Mouse (Mus musculus) ovary, postnatal 14 days (tissue): ENCODE data around the gene Alg12.

Experiments
- DNase-seq: peaks from one replicate; pipeline ENCODE4 v3.0.0; 2022; ENCODE audit warnings: low spot score

The Alg12 gene

DNA sequence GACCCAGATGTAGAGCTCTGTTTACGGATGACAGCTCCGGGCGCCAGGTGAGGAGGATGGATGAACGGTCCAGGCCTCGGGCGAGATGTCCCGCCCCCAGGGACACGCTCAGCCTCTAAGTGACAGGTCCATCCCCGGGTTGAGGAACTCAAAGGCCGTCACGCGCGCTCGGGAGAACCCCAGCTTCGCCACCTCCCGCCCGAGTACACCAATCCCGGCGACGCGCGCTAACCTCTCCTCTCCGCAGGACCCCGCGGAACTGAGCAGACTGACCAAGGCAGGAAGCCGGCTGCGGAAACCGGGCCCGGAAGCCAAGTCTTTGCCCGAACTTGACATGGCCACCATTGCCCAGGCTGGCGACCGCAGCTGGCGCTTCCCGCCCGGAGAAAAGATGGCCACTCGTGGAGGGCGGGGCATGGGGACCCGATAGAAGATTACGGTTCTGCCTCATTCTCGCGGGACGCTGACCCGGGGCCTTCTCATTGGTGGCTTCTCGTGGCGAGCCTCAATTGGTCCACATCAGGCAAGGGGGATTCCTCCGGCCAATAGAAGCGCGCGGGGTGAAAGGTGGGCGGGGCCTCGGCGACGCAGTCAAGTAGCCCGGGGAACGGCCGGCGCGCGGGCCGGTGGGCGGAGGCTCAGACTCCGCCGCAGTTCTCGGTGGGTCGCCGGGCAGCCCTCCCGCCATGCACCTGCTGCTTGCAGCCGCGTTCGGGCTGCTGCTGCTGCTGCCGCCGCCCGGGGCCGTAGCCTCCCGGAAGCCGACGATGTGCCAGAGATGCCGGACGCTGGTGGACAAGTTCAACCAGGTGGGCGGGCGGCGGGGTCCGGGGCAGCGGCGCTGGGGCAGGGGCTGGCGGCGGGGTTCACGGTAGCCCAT is at the start of gene Alg12, which contains the start of gene Creld2:
Gene Alg12, minus strand, starts transcription at position 293 of the 880 bp plus-strand sequence.
Gene Creld2, plus strand, starts transcription at position 621 of the 880 bp plus-strand sequence.
- peak; percentile 97 for DNase-seq

DNA sequence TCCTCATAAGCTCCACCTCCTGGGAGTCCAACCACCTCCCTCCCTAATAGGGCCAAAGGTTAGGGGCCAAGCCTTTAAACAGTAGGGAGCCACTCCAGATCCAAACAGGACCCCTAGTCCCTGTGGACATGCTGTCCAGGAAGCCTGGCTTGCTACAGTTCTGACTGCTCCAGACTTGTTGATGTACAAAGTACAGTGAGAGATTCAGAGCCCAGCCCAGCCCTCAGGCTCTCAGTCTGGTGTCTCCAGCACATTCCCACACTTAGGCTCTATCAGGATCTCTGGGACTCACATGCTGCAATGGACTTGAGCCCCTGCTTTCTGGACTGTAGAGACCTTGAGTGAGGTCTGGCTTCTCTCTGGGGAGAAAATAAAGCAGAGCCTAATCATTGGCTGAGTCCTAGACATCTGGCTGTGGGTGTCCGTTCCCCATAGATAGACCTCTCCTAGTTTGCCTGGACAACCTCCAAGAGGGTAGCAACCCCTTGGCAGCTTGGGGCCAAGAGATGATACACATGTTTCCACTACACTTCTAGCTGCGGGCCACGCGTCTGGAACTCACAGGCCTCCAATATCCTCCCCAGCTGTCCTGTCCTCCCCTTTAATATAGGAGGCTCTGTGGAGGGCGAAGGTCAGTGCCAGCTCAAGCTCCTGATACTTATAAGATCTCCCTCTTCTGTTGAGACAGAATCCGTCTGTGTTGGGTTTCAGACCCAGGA is 49.1 kb upstream of the Alg12 start:
- no peak for DNase-seq

- DNase-seq, result no peak
Measured at GRCm38 (mm10) chr15:88867368-88868023, 48.4 kb upstream of the Alg12 start.

DNA sequence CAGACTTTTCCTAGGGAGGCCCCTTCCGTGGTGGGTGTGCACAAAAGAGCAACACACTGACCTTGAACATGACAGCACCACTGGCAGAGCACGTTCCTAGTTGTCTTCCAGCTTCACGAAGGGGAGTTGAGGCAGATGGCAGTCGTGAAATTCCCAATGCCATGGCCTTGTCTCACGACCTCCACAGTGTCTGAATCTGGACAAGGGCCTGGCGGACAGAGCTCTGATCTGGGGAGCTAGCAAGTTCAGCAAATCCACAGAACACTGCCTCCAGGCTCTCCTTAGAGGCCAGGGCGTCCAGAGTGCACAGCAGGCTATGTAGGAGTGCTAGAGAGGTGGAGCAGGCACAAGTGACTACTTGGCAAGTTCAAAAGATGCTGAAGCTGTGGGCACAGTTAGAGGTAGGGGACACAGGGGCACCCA is 47.8 kb upstream of the Alg12 start:
- DNase-seq, result no peak

DNA sequence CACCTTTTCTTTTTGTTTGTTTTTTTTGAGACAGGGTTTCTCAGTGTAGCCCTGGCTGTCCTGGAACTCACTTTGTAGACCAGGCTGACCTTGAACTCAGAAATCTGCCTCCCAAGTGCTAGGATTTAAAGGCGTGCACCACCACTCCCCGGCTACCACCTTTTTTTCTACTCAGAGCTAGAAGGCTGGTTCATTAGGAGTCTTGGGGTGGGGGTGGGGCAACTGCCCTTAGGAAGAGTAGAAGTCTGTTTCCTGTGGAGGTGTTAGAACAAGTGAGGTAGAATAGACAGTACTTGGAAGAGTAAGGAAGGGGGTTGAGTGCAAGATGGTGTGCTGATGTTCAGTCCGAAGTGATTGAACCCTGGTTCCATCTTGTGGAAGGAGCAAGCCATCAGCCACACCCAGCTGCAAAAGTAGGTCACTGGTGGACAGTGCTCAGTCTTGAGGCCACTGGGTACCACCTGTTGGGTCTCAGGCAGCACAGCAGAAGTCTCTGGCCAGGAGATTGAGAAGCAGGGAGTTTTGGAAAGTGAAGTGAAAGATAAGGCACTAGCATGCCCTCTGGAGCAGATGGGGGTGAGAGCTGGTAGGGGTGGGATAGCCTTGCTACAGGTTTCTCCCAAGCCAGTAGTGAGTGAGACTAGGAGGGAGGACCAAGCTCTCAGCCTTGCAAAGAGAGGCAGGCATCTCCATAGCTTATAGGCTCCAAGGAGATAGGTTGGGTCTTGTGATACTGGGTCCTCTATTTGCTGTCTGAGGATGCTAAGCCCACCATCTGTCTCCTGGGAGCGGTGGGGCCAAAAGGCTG is 47.0 kb upstream of the Alg12 start:
- DNase-seq, result no peak

GRCm38 (mm10) chr15:88865061-88865460 is 45.9 kb upstream of the Alg12 start:
- DNase-seq, result no peak

DNA sequence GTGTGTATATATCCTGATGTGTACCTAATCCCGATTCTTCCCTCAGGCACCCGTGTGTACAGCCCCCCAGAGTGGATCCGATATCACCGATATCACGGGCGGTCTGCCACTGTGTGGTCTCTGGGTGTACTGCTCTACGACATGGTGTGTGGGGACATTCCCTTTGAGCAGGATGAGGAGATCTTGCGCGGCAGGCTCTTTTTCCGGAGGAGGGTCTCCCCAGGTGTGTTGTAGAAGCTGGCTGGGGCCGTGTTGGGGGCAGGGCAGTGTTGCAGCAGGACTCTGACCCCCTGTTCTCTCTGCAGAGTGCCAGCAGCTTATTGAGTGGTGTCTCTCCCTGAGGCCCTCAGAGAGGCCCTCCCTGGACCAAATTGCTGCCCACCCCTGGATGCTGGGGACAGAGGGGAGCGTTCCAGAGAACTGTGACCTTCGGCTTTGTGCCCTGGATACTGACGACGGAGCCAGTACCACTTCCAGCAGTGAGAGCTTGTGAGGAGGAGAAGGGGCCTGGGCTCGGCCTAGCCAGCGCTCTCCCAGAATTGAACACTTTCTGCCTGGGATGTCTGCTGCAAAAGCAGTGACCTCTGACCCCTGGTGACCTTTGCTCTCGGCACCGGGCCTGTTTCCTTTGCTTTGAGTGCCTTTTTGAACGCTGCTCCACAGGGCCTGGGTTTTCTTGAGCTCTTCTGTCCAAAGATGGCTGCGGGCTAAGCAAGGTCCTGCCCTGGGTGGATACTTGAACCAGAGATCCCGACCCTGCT is 45.3 kb upstream of the Alg12 start:
- DNase-seq, result no peak

- peak; percentile 77 for DNase-seq
Measured at GRCm38 (mm10) chr15:88863695-88864231, 44.6 kb upstream of the Alg12 start.

GRCm38 (mm10) chr15:88862881-88863694 is 44.0 kb upstream of the Alg12 start:
- no peak for DNase-seq

- peak; percentile 95 for DNase-seq
Measured at GRCm38 (mm10) chr15:88861772-88862622, 42.9 kb upstream of the Alg12 start, which contains the start of gene Pim3. Pim3 (plus strand) TSS chr15:88862186.

- DNase-seq, result no peak
Measured at GRCm38 (mm10) chr15:88860781-88861180, 41.7 kb upstream of the Alg12 start.

DNA sequence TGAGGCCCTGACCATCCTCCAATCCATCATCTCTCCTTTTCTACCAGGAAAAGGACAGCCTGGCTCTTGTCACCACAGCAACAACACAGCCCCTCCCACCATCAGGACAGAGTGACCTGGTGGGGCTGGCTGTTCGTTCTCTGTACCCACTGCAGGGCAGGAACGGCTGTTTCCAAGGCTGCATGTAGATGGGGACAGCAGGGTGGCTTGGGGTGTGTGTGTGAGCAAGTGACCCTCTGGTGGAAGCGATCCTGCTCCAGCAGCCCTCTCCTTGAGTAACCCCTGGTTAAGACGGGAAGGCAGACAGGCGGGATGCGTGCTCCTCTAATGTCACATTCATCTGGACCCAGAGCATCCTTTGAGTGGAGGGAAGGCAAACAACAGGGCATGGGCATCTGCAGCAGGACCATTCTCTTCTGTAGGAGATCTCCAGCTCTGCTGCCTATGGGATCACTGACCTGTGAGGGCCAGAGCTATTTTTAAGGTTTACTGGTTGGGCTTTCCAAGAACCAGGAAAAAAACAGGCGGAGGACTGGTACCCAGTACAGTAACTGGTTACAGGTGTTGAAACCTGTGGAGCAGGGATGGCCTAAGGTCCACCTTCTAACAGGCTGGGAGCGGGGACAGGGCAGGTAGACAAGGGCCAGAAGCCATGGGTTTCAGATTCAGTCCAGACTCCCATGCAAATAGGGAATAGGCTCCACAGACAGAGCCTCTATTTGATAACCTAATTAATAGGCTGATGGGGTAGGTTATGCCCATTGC is 40.3 kb upstream of the Alg12 start:
- no peak for DNase-seq

DNA sequence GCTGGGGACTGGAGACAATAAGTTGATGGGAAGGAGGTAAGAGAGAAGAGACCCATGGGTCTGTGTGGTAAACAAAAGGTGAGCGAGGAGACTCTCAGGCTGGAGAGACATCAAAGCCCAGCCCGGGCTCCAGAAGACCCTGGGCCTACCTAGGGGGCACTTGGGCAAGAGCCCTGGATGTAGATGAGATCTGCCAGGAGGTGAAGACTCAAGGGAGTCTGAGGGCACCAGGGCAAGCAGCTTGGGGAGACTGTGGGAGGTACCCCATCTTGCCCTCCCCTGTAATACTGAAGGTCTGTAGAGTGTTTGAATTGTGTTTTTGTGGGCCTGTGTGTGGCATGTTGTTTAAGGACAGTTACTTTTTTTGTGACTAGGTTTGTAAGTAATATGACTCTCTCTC is 39.6 kb upstream of the Alg12 start:
- no peak for DNase-seq

GRCm38 (mm10) chr15:88858141-88858541 is 39.0 kb upstream of the Alg12 start:
- DNase-seq, result no peak

- no peak for DNase-seq
Measured at GRCm38 (mm10) chr15:88857361-88857760, 38.2 kb upstream of the Alg12 start.

DNA sequence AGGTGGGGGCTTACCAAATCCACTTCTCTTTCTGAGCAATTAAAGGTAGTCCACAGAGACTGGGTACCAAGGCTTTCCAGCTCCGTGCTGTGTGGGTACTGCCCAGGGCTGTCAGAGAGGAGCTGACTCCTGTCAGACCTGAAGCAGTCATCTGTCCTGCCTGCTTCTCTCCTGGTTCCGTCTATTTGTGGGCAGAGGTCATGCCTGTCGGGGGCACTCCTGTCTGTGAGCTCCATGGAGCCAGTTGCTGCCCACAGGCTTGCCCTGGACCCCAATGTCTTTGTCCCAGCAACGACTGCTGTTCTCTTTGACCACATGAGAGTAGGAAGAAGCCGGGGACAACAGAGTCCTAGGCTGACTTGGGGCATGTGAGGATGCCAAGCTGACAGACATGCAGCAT is 37.5 kb upstream of the Alg12 start:
- no peak for DNase-seq

- DNase-seq, result no peak
Measured at GRCm38 (mm10) chr15:88855896-88856417, 36.8 kb upstream of the Alg12 start.
